Mouse (Mus musculus): ENCODE results near the gene Vmn1r206. TPM values are rescaled to one million over a fixed set of nuclear protein-coding genes. Genes with fewer than 3 reads are reported as not detected.
"Not testable (repeated sequence)": the region's sequence is repeated elsewhere in the genome, so short reads cannot be mapped to it uniquely, and the experiment has no call there.

Vmn1r206 gene
- not detected in 2 replicates for polyA plus RNA-seq (2012; rRNA removed)

- not testable (repeated sequence) for DNase-seq; H3K4me3 ChIP-seq (ENCODE audit: control insufficient read depth, insufficient read depth, low read length); H3K36me3 ChIP-seq (ENCODE audit: control insufficient read depth, insufficient read depth, low read length); H3K27me3 ChIP-seq (ENCODE audit: control insufficient read depth, insufficient read depth, low read length); H3K27ac ChIP-seq (ENCODE audit: control insufficient read depth, insufficient read depth, low read length); H3K4me1 ChIP-seq (replicated peaks; ENCODE audit: control insufficient read depth, insufficient read depth, low read length)
Observed at GRCm38 (mm10) chr13:22624151-22624550, at the start of gene Vmn1r206. Gene Vmn1r206 (minus strand): TSS chr13:22624251.

- Histone ChIP-seq H3K36me3 (ENCODE audit: control insufficient read depth, insufficient read depth, low read length) (no peaks in the 10 kb centered on the region), H3K27ac (ENCODE audit: control insufficient read depth, insufficient read depth, low read length) (no peak within 1 kb of the TSS), H3K27me3 (ENCODE audit: control insufficient read depth, insufficient read depth, low read length) (no peaks in the 10 kb centered on the region), H3K4me3 (ENCODE audit: control insufficient read depth, insufficient read depth, low read length) (no peak within 1 kb of the TSS), H3K4me1 (replicated peaks; ENCODE audit: control insufficient read depth, insufficient read depth, low read length) (no peaks in the 10 kb centered on the region)
- no peak for DNase-seq
- WGBS, result 92% methylated on average over 3 of the region's 3 CpGs
- TF ChIP-seq POLR2A (IDR thresholded peaks at IDR 0.05; ENCODE audit: control insufficient read depth, extremely low read depth, insufficient read depth, low read length, poor library complexity) (no peak), CTCF (IDR thresholded peaks at IDR 0.05; ENCODE audit: borderline replicate concordance, control insufficient read depth, extremely low read depth, insufficient read depth, low read length, poor library complexity) (no peak)
Observed at GRCm38 (mm10) chr13:22592900-22593299, 31.2 kb downstream of the Vmn1r206 start, which contains the start of gene Vmn1r205. Gene Vmn1r205 (minus strand): TSS chr13:22593000.

DNA sequence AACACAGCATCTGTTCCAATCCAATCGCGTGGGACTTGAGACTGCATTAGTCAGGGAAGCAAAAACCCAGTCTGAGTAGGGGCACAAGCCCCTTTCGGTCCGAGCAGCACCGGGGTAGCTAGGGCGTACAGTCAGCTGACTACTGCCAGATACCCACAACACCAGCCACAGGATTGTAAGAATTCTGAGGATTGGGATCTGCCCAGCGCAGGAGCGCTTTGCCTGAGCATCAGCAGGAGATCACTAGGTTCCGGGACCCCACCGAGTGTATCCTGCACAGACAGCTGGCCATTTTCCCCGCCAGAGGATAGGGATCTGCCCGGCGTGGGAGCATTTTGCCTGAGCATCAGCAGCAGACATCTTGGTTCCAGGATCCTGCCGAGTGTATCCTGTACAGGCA lies 40.7 kb downstream of the Vmn1r206 start:
- not testable (repeated sequence) for DNase-seq; H3K4me1 ChIP-seq (replicated peaks; ENCODE audit: control insufficient read depth, insufficient read depth, low read length); H3K27ac ChIP-seq (ENCODE audit: control insufficient read depth, insufficient read depth, low read length); H3K4me3 ChIP-seq (ENCODE audit: control insufficient read depth, insufficient read depth, low read length); H3K36me3 ChIP-seq (ENCODE audit: control insufficient read depth, insufficient read depth, low read length); H3K27me3 ChIP-seq (ENCODE audit: control insufficient read depth, insufficient read depth, low read length)
- WGBS, result 83% methylated on average over 14 of the region's 14 CpGs

- WGBS, result 80% methylated on average over 3 of the region's 3 CpGs
- DNase-seq; H3K4me3 ChIP-seq (ENCODE audit: control insufficient read depth, insufficient read depth, low read length); H3K4me1 ChIP-seq (replicated peaks; ENCODE audit: control insufficient read depth, insufficient read depth, low read length); H3K27ac ChIP-seq (ENCODE audit: control insufficient read depth, insufficient read depth, low read length); H3K27me3 ChIP-seq (ENCODE audit: control insufficient read depth, insufficient read depth, low read length); H3K36me3 ChIP-seq (ENCODE audit: control insufficient read depth, insufficient read depth, low read length): not testable (repeated sequence)
Observed at GRCm38 (mm10) chr13:22574911-22575310, 49.1 kb downstream of the Vmn1r206 start.

Other genes starting within 250 kb of the Vmn1r206 start
- gene Vmn1r199, start 244.4 kb downstream of the Vmn1r206 start, polyA plus RNA-seq (2012; rRNA removed), result not detected in 2 replicates
- not detected in 2 replicates for gene Vmn1r200, start 233.9 kb downstream of the Vmn1r206 start, polyA plus RNA-seq (2012; rRNA removed)
- not detected in 2 replicates for gene Vmn1r201, start 152.3 kb downstream of the Vmn1r206 start, polyA plus RNA-seq (2012; rRNA removed)
- 0.04 TPM in 1 of 2 replicates, not detected in the other for gene Vmn1r202, start 118.9 kb downstream of the Vmn1r206 start, polyA plus RNA-seq (2012; rRNA removed)
- gene Vmn1r203, start 106.1 kb downstream of the Vmn1r206 start, polyA plus RNA-seq (2012; rRNA removed), result not detected in 2 replicates
- not detected in 2 replicates for gene Vmn1r204, start 71.1 kb downstream of the Vmn1r206 start, polyA plus RNA-seq (2012; rRNA removed)
- not detected in 2 replicates for gene Vmn1r205, start 31.3 kb downstream of the Vmn1r206 start, polyA plus RNA-seq (2012; rRNA removed)
- not detected in 2 replicates for gene Vmn1r207-ps, start 105.4 kb upstream of the Vmn1r206 start, polyA plus RNA-seq (2012; rRNA removed)
- gene Vmn1r208, start 153.1 kb upstream of the Vmn1r206 start, polyA plus RNA-seq (2012; rRNA removed), result not detected in 2 replicates
- gene Vmn1r209, start 185.4 kb upstream of the Vmn1r206 start, polyA plus RNA-seq (2012; rRNA removed), result not detected in 2 replicates
- gene Vmn1r210, start 207.1 kb upstream of the Vmn1r206 start, polyA plus RNA-seq (2012; rRNA removed), result not detected in 2 replicates
- gene Vmn1r211, start 233.3 kb upstream of the Vmn1r206 start, polyA plus RNA-seq (2012; rRNA removed), result not detected in 2 replicates